Mouse (Mus musculus) right cerebral cortex, postnatal 14 days (tissue): ENCODE measurements around the gene Mtmr6.
"Not testable (repeated sequence)": the region's sequence is repeated elsewhere in the genome, so short reads cannot be mapped to it uniquely, and the experiment has no call there.

Experiments
- DNase-seq: peaks from one replicate; pipeline ENCODE4 v3.0.0; 2022

Gene Mtmr6

DNA sequence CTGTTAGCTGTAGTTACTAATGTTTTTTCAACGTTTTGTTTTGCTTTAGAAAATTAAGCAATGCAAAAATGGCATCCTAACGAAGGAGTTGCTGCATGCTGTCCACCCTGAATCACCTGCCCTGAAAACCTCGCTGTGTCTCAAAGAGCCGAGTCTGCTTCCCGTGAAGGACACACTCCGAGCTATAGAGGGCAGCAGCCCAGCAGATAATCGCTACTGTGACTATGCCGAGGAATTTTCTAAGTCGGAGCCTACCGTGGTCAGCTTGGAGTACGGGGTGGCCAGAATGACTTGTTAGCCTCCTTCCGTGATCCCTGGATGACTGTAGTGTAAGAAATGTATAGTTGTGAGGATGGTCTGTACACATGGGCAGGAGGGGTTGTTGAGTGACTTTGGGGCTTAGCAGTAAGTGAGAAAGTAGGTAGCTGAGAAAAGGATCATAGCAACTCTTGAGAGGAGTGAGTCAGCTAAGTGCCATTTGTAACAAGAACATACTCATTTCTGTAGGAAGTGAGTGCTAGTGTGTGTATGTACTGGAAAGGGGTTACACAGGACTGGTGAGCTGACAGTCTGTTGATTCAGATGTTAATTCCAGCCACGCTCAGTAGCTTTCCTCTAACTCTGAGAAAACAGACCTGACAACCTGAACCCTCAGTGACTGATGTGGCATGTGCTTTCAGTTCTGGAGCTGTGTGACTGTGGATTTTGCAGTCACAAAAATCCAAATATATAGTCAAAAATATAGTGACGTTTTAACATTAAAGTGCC is 35.4 kb downstream of the Mtmr6 start:
- peak; percentile 10 for DNase-seq

DNA sequence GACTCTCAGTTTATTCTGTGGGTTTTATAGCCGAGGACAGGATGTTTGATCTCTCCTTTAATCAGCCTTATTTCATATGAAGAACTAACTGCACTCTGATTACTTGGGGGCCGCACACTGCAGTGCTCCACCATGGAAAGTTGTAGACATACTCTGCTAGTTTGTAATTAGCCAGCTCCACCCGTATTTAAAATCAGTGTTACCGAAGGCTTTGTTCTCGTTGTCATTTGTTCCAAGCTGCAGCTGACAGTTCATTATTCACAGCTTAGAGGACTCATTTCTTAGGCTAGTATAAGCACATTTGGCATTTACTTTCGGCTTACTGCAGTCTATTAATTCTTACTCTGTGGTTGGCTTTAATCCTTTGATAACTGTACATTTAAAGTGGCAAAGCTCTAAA is 36.0 kb downstream of the Mtmr6 start:
- no peak for DNase-seq

DNA sequence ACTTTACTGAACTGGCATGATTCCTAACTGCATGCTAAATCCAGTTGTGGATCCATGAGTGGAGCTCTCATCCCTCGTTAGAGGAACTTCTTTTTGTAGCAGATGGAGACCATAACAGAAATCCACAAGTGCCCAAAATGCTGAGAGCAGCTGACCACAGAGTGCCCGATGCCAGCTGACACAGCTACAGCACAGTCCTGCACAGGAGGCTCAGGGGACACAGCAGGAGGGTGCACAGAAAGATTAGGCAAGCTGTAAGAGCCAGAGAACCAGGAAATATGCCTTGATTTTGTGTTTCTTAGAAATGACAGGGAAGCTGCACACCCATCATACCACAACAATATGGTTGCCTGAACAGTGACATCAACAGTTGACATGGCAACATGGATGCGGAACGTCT is 37.4 kb downstream of the Mtmr6 start:
- DNase-seq = no peak

DNA sequence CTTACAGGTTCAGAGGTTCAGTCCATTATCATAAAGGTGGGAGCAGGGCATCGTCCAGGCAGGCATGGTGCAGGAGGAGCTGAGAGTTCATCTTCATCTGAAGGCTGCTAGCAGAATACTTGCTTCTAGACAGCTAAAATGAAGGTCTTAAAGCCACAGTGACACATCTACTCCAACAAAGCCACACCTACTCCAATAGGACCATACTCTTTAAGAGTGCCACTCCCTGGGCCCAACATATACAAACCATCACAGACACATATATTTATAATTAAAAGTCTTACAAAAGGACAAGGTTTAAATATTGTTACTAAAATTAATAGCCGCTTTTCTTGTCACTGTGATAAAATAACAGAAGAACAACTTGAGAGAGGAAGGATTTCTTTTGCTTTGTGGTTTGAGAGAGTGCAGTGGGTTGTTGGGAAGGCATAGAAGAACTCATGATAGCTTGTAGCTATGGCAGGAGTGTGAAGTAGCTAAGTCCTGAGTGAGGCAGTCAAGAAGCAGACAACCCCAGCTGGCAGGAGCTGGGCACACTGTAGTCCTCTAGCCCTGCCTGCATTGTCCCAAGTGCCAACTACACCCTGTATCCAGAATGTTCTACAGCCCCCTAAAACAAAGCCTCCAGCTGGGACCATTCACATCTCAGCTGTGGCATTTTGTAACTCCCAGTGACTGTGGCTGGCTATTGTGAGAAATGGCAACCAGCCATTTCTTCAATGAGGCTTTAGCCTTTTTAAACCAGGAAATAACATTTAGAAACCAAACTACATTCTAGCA is 39.6 kb downstream of the Mtmr6 start:
- no peak for DNase-seq

DNA sequence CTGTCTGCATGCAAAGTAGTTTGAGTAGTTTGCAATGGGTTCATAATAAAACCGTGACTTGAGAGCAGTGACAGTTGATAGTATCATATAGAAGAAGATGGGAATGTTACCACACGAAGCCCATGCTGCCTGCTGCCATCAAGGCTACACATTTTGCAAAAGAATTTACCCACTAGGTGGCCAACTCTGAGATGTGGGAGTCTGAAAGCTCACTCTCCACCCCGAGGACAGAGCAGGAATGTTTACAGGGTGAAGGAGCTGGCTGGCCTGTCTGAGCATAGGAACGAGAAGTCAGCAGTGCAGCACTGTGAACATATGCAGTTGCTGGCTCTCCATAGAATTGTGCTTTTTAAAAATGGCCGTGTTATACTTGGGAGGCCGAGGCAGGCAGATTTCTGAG is 43.1 kb downstream of the Mtmr6 start:
- no peak for DNase-seq

DNA sequence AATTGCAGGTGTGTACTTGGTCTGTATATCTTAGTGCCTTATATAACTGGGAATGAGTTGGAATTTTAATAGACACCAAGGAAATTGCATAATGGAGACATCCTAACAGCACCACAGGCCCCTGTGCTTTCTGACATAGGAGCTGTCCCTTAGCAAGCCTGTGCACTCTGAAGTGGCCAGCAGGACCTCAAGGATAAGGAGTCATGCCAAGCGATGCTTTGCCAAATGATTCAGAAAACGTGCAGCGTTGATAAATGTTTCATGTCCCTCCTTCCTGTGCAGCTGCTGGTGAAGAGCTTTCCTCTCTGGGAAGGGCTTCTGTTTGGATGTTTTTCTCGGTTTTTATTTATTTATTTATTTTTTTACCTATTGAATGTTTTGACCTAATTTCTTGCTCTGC is 45.7 kb downstream of the Mtmr6 start:
- DNase-seq = no peak

DNA sequence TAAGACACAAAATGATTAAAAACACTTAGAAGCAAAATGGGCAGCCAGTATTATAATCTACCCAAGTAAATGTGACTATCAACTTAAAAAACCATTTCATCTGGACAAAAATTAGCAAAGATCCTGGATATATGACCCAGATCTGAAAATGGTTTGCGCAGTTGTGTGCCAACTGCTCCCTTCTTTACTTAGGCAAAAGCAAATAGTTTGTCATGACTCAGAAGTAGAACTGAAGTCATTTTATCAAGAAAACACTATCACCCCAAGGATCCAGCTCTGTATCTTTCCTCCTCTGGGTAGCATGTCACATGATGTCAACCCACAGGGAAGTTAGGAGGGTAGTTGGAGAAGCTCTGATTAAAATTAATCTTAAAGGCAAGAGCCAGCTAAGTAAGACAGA is 54.2 kb downstream of the Mtmr6 start:
- no peak for DNase-seq

DNA sequence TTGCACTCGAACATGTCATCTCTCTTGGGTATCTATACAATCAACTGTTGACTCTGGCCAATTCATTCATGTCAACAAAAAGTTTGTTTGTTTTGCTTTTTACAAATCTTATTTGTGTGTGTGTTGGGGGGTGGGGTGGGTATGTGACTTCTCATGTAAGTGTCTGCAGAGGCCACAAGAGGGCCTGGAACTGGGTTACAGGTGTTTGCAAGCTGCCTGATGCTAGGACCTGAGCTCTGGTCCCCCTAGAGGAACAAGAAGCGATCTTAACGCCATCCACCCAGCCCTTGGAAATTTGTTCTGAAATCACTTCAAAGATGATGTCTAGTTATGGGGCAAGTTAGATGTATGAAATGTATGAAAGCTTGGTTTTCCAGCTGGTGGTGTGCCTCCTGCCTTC is 55.8 kb downstream of the Mtmr6 start:
- DNase-seq = no peak

DNA sequence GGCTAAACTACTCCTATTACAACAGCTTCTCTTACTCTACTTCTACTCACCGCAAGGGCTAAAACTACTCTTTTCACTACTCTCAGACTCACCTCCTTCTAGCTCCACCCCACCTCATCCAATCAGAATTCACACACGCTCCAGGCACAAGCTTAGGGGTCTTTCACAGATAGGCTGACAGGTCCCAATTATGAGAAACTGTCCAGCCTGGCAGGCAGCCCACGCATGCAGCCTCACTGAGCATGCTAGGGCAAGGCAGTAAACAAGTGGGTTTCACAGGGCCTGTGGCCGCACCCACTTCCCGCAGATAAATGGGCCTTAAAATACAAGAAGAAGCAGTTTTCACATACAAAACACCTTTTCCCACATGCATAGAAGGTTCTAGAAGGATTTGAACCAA is 75.0 kb downstream of the Mtmr6 start:
- DNase-seq = not testable (repeated sequence)

DNA sequence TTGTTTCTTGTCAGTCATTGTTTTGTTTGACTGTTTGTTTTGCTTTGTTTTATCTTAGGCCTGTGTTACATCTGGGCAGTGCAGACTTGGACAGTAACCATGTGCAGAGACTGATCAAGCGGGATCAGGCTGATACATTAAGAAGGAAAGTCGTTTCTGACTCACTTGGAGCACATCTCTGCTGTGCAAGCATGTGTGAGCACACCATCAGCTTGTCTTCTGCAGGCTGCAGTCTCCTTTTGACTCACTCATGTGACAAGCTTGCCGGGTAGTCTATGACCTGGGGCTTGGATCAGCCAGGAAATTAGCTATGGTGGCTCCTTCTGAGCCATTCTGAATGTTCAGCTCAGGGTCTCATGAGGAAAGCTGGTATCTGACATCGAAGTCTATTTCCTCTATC is 75.5 kb downstream of the Mtmr6 start:
- no peak for DNase-seq

DNA sequence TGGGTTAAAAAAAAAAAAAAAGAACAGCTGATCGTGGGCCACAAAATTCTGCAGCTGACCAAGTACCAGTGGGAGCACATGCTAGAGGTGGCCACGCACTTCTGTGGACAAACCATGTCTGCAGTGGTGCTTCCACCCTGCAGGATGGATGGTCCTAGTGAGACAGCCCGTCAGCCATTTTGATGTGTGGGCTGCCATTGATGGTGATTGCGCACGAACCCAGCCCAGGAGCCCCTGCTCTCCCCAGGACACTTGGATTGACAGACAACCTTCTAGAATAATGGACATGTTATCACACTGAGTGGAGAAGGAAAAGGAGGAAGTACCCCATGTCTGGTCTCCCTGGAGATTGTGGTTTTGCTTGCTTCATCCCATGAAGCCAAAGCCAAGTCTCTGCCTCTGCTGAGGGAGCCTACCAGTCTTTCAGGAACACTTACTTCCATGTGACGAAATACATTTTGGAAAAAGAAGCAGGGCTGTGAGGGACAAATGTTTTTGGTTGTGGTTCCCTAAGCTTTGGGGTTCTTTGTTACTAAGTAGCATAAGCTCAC is 80.4 kb downstream of the Mtmr6 start:
- no peak for DNase-seq
